Mouse (Mus musculus): ENCODE results near the gene Pigb.

DNA sequence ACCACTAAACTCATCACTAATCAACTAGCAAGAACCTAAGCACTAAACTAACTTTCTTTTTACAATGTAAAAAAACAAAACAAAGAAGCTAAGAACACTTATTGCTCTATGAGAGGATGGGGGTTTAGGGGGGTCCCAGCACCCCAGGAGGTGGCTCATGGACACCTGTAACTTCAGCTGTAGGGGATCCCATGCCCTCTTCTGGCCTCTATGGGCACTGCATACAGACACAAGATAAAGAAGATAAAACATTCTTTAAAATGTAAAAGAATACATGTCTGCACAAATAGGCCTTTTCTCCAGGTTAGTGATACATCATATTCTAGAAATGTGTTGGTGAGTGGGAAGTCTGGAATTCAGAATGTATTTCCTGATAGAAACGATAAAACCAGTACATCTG is 6.8 kb downstream of the Pigb start:
- no peak for TF ChIP-seq CTCF (IDR thresholded peaks at IDR 0.05; ENCODE audit: borderline replicate concordance, control insufficient read depth, extremely low read depth, insufficient read depth, low read length, poor library complexity)
- no peak for TF ChIP-seq POLR2A (IDR thresholded peaks at IDR 0.05; ENCODE audit: control insufficient read depth, extremely low read depth, insufficient read depth, low read length, poor library complexity)

Measured in thymus, adult 2 months (tissue).